Mouse (Mus musculus) heart, postnatal 10 days (tissue): Measurements from ENCODE around the gene Klf15. TPM values are rescaled to one million over a fixed set of nuclear protein-coding genes. Genes with fewer than 3 reads are reported as not detected.

Experiments used
- DNase-seq, 2 experiments: peaks; one replicate each; pipeline ENCODE4 v3.0.0; 2021
- intact Hi-C: fragments of 180-260 bp; cut with DNase I; formaldehyde crosslinking; loops from one replicate; pipeline ENCODE4 v1.15.1; 2025
- total RNA-seq, 2 experiments: library from RNA; stranded (reverse); gene quantifications; 2 replicates each; pipeline ENCODE4 v1.2.3; 2021

Gene Klf15
- total RNA-seq = 10 to 100 TPM; 15.6 to 38.7 TPM

GRCm38 (mm10) chr6:90462181-90462706 lies at the start of gene Klf15:
Klf15 (plus strand) TSS chr6:90462576.
- intact Hi-C loops = no loop called here

GRCm38 (mm10) chr6:90422565-90422964 lies 39.8 kb upstream of the Klf15 start:
- DNase-seq = peak; percentile 82 to 86
- intact Hi-C loops = loop anchor here (5.0 to 10.0 kb wide), 2 partner anchors 50 to 738 kb away; no protein-coding TSS in a partner anchor

More at GRCm38 (mm10) chr6:90462181-90462706, at the start of gene Klf15:
- DNase-seq = peak; percentile 85 to 86

GRCm38 (mm10) chr6:90425361-90425760 lies 37.0 kb upstream of the Klf15 start:
- no peak for DNase-seq
- intact Hi-C loops = loop anchor here (10.0 kb wide), 1 partner anchor 741 kb away; no protein-coding TSS in a partner anchor

- DNase-seq = no peak
- intact Hi-C loops = loop anchor here (10.0 kb wide), 1 partner anchor 741 kb away; no protein-coding TSS in a partner anchor
Measured at GRCm38 (mm10) chr6:90426003-90426402, 36.4 kb upstream of the Klf15 start.

- intact Hi-C loops = loop anchor here (10.0 kb wide), 1 partner anchor 744 kb away; no protein-coding TSS in a partner anchor
- peak; percentile 81 to 82 for DNase-seq
Measured at GRCm38 (mm10) chr6:90428380-90428974, 33.9 kb upstream of the Klf15 start, which contains the start of gene Cfap100. Cfap100 (minus strand) TSS chr6:90428797.

- DNase-seq = no peak
- intact Hi-C loops = loop anchor here (5.0 to 10.0 kb wide), 3 partner anchors 107 to 745 kb away; no protein-coding TSS in a partner anchor
Measured at GRCm38 (mm10) chr6:90429911-90430310, 32.5 kb upstream of the Klf15 start.

GRCm38 (mm10) chr6:90431487-90431886 lies 30.9 kb upstream of the Klf15 start:
- peak; percentile 60 to 61 for DNase-seq
- intact Hi-C loops = loop anchor here (5.0 kb wide), 2 partner anchors 106 to 146 kb away; no protein-coding TSS in a partner anchor

GRCm38 (mm10) chr6:90434687-90435086 lies 27.7 kb upstream of the Klf15 start:
- intact Hi-C loops = loop anchor here (5.0 kb wide), 3 partner anchors 103 to 143 kb away; no protein-coding TSS in a partner anchor
- no peak for DNase-seq

- intact Hi-C loops = loop anchor here (5.0 kb wide), 1 partner anchor 127 kb away; no protein-coding TSS in a partner anchor
Measured at GRCm38 (mm10) chr6:90435195-90435618, 27.2 kb upstream of the Klf15 start.

GRCm38 (mm10) chr6:90436192-90436907 lies 26.0 kb upstream of the Klf15 start:
- intact Hi-C loops = loop anchor here (5.0 kb wide), 1 partner anchor 126 kb away; no protein-coding TSS in a partner anchor
- DNase-seq = peak; percentile 35 to 51

More at GRCm38 (mm10) chr6:90435195-90435618, 27.2 kb upstream of the Klf15 start:
- DNase-seq = peak; percentile 81 to 90

GRCm38 (mm10) chr6:90437041-90437440 lies 25.3 kb upstream of the Klf15 start:
- intact Hi-C loops = loop anchor here (5.0 kb wide), 1 partner anchor 125 kb away; no protein-coding TSS in a partner anchor
- no peak for DNase-seq

GRCm38 (mm10) chr6:90446883-90447282 lies 15.5 kb upstream of the Klf15 start:
- intact Hi-C loops = no loop called here
- DNase-seq = no peak

GRCm38 (mm10) chr6:90450179-90450578 lies 12.2 kb upstream of the Klf15 start:
- DNase-seq = peak; percentile 92 to 96
- intact Hi-C loops = loop anchor here (1.0 to 5.0 kb wide), 3 partner anchors 65 to 127 kb away; no protein-coding TSS in a partner anchor

GRCm38 (mm10) chr6:90450697-90451096 lies 11.7 kb upstream of the Klf15 start:
- peak; percentile 84 to 88 for DNase-seq
- intact Hi-C loops = loop anchor here (1.0 to 5.0 kb wide), 3 partner anchors 65 to 127 kb away; no protein-coding TSS in a partner anchor

- intact Hi-C loops = loop anchor here (5.0 kb wide), 1 partner anchor 126 kb away; no protein-coding TSS in a partner anchor
- DNase-seq = no peak
Measured at GRCm38 (mm10) chr6:90451512-90451911, 10.9 kb upstream of the Klf15 start.

- intact Hi-C loops = loop anchor here (5.0 kb wide), 1 partner anchor 125 kb away; no protein-coding TSS in a partner anchor
- DNase-seq = no peak
Measured at GRCm38 (mm10) chr6:90452603-90453002, 9.8 kb upstream of the Klf15 start.

GRCm38 (mm10) chr6:90453751-90454150 lies 8.6 kb upstream of the Klf15 start:
- no peak for DNase-seq
- intact Hi-C loops = loop anchor here (2.0 to 5.0 kb wide), 2 partner anchors 59 to 124 kb away; no protein-coding TSS in a partner anchor

GRCm38 (mm10) chr6:90457421-90457820 lies 5.0 kb upstream of the Klf15 start:
- intact Hi-C loops = no loop called here
- DNase-seq = no peak

GRCm38 (mm10) chr6:90461181-90461580 lies 1.2 kb upstream of the Klf15 start:
- intact Hi-C loops = no loop called here

GRCm38 (mm10) chr6:90461771-90462170 lies 605 bp upstream of the Klf15 start:
- intact Hi-C loops = no loop called here
- DNase-seq = no peak

More at GRCm38 (mm10) chr6:90461181-90461580, 1.2 kb upstream of the Klf15 start:
- DNase-seq = no peak
